Mouse (Mus musculus): ENCODE results near the gene Pigq.

- TF ChIP-seq NELFE (IDR thresholded peaks at IDR 0.05; ENCODE audit: low read depth, low read length) (no peak), EP300 (IDR thresholded peaks at IDR 0.05; ENCODE audit: low read length) (no peak)
Measured at GRCm38 (mm10) chr17:25953161-25953560, 8.4 kb upstream of the Pigq start.
